Comparison of ENCODE assay signal across 17 mouse cellular contexts in the genomic region with DNA sequence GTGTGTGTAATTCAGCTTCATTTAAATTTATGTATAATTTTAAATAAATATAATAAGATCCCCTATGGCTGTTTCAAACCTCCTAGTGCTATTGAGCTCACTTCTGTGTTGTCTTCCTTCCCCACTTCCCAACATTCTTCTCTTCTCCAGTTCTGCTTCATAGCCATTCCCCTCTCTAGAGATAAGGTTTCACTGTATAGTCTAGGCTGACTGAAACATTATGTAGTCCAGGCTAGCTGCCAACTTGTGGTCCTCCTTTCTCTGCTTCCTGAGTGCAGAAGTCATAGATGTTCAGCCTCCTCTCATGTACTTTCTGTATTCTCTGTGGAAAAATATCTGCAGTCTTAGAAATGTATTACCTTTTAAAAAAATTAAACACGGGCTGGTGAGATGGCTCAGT.
"Had no signal": no experiment of that assay in that cellular context is flagged by ENCODE, and none has a peak within 500 bp of the region (broad histone marks: within the 10 kb centered on the region; RNA-seq: fewer than 3 reads in every experiment).

No protein-coding gene starts in this region.

- H3K4me1 ChIP-seq: midbrain, embryonic 13.5 days; midbrain, embryonic 15.5 days; neural tube, embryonic 12.5 days; stomach, embryonic 15.5 days had no signal

- ATAC-seq: liver, postnatal 0 days; lung, postnatal 0 days; midbrain, embryonic 13.5 days; midbrain, embryonic 15.5 days had no signal

- H3K4me2 ChIP-seq: lung, embryonic 15.5 days; midbrain, embryonic 11.5 days; midbrain, embryonic 13.5 days; midbrain, embryonic 15.5 days; neural tube, embryonic 12.5 days; stomach, embryonic 15.5 days had no signal

- H3K4me3 ChIP-seq: lung, embryonic 15.5 days; megakaryocyte, embryonic 14.5 days; midbrain, embryonic 13.5 days; midbrain, embryonic 15.5 days; neural tube, embryonic 12.5 days; stomach, embryonic 15.5 days had no signal

- DNase-seq: liver, postnatal 0 days; lung, postnatal 14 days; lung, postnatal 36 days; right cerebral cortex, postnatal 14 days; thymus, adult 2 months; thymus, postnatal 25 days; thymus, postnatal 4 days had no signal

- H3K27me3 ChIP-seq: lung, embryonic 15.5 days; megakaryocyte, embryonic 14.5 days; midbrain, embryonic 13.5 days; midbrain, embryonic 15.5 days; neural tube, embryonic 12.5 days; stomach, embryonic 15.5 days had no signal

- H3K27ac ChIP-seq: lung, embryonic 15.5 days; macrophage; midbrain, embryonic 13.5 days; midbrain, embryonic 15.5 days; neural tube, embryonic 12.5 days; stomach, embryonic 15.5 days; stomach, postnatal 0 days had no signal

- H3K9me3 ChIP-seq: lung, embryonic 15.5 days; midbrain, embryonic 13.5 days; midbrain, embryonic 15.5 days; stomach, embryonic 15.5 days had no signal

- H3K9ac ChIP-seq: liver, postnatal 0 days; lung, embryonic 15.5 days; midbrain, embryonic 13.5 days; midbrain, embryonic 15.5 days; neural tube, embryonic 12.5 days; stomach, embryonic 15.5 days had no signal

- H3K36me3 ChIP-seq: lung, embryonic 15.5 days; midbrain, embryonic 13.5 days; midbrain, embryonic 15.5 days; neural tube, embryonic 12.5 days; stomach, embryonic 15.5 days had no signal
